Mouse (Mus musculus): Measurements from ENCODE around the gene Fnip2. TPM values are rescaled to one million over a fixed set of nuclear protein-coding genes. Genes with fewer than 3 reads are reported as not detected.

The Fnip2 gene
- polyA plus RNA-seq, 1 experiment, result 10.2 TPM

DNA sequence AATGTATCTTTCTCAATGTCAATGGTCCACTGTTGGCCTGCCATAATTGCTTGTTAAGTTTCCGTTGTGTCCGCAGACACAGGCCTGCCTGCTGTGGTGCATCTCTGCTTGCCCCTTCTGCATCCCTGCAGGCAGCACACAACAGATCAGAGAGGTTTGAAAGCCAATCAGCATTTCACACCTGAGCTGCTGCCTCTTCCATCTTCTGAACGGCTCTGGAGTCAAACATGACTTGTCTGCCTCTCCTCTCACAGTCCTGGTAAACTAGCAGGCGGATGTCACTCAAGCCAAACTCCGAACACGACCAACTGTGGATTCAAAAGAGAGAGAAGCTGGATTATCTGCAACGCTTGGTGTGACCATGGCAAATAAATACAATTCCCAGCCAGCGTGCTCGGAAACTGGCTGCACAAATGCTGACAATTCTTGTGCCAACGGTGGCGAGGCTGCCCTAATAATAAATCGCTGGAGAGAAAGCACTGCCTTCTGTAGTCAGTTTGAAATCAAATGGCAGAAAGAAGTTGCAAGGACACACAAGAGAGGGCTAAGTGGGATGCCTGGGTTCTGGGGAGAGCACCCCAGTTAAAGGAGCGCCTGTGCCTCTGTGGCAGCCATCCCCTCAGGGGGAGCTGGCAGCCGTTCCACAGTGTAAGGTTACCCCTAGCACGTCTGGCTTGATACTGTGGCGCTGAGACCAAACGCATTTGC is 49.6 kb downstream of the Fnip2 start:
- H3K27ac ChIP-seq (ENCODE audit: insufficient read depth, low read length), result no peak overlapping the region
- no peak overlapping the region for H3K4me3 ChIP-seq (ENCODE audit: insufficient read depth, low read length)
- TF ChIP-seq CTCF (IDR thresholded peaks at IDR 0.05; ENCODE audit: extremely low read depth, insufficient read depth, low read length), result no peak
- TF ChIP-seq POLR2A (IDR thresholded peaks at IDR 0.05; ENCODE audit: extremely low read depth, insufficient read depth, low read length), result no peak
- H3K4me1 ChIP-seq (ENCODE audit: control insufficient read depth, insufficient read depth, low read length), result no peaks in the 10 kb centered on the region

DNA sequence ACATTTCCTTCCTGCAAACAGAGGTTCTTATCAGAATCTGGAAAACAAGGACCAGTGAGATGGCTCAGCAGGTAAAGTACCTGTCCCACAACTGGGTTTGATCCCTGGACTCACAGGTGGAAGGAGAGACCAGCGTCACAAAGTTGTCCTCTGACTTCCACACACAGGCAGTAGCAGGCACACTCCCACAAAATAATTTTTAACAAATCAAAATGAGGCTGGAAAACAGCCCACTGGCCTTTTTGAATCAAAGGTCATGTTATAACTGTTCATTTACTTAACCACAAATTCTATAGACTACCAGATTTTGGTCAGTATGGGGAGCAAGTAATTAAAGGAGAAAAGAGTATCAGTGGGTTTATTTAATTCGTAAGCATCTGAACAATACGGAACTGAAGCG is 50.6 kb downstream of the Fnip2 start:
- Histone ChIP-seq H3K27ac (ENCODE audit: insufficient read depth, low read length) (no peak overlapping the region), H3K4me3 (ENCODE audit: insufficient read depth, low read length) (no peak overlapping the region), H3K4me1 (ENCODE audit: control insufficient read depth, insufficient read depth, low read length) (no peaks in the 10 kb centered on the region)
- TF ChIP-seq POLR2A (IDR thresholded peaks at IDR 0.05; ENCODE audit: extremely low read depth, insufficient read depth, low read length) (no peak), CTCF (IDR thresholded peaks at IDR 0.05; ENCODE audit: extremely low read depth, insufficient read depth, low read length) (no peak)

DNA sequence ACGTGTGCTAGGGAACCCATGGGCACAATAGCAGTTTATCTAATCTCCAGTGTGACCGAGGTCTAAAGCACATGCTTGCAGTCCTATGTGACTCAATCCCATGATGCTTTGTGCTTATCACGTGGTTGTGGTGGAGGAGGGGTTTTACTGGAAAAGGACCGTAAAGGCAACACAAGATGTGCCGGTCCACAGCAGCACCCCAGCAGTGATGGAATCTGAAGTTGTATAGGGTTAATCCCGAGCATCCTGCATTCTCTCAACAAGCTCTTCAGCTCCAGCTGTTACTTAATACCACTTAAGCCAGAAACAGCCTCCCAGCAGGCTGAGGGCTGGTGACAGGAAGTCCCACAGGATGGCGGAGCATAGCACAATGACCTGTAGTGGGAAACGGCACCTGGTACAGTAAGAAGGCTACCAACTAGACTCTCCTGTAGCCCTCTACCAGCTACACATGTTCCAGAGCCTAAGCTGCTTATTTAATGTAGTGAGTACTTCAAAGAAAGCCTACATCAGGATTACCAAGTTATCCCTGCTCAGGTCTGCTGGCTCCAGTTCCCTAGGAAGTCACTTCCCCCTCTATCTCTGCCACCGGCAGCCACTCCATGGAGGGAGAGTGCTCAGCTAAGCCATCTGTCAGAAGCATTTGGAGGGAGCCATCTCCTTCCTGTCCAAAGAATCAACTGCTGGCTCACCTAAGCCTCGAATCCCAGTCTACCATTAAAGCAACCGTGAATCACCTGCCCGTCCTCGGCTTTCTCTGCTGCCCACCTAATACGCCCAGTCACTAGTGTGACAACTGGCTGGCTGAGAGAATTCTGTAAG is 51.3 kb downstream of the Fnip2 start:
- H3K4me3 ChIP-seq (ENCODE audit: insufficient read depth, low read length), result no peak overlapping the region
- TF ChIP-seq POLR2A (IDR thresholded peaks at IDR 0.05; ENCODE audit: extremely low read depth, insufficient read depth, low read length) (no peak), CTCF (IDR thresholded peaks at IDR 0.05; ENCODE audit: extremely low read depth, insufficient read depth, low read length) (no peak)
- H3K4me1 ChIP-seq (ENCODE audit: control insufficient read depth, insufficient read depth, low read length), result no peaks in the 10 kb centered on the region
- no peak overlapping the region for H3K27ac ChIP-seq (ENCODE audit: insufficient read depth, low read length)

DNA sequence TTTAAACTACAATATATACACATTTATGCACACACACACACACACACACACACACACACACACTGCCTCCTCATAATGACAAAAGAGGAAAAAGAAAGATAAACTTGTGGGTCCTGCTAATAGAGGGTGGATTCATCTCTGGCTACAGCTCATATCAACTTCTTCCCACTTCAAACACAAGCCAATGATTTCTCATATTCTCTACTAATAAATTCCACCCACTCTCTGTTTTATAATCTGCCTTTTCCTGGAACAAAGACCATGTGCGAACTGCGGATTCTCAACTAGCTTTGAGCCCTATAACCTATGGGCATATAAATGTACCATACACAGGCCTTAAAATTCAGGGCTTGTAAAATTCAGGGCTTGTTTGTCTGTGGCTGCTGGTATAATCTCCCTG is 53.3 kb downstream of the Fnip2 start:
- H3K4me1 ChIP-seq (ENCODE audit: control insufficient read depth, insufficient read depth, low read length), result no peaks in the 10 kb centered on the region
- no peak overlapping the region for H3K27ac ChIP-seq (ENCODE audit: insufficient read depth, low read length)
- no peak overlapping the region for H3K4me3 ChIP-seq (ENCODE audit: insufficient read depth, low read length)
- TF ChIP-seq CTCF (IDR thresholded peaks at IDR 0.05; ENCODE audit: extremely low read depth, insufficient read depth, low read length) (no peak), POLR2A (IDR thresholded peaks at IDR 0.05; ENCODE audit: extremely low read depth, insufficient read depth, low read length) (no peak)

DNA sequence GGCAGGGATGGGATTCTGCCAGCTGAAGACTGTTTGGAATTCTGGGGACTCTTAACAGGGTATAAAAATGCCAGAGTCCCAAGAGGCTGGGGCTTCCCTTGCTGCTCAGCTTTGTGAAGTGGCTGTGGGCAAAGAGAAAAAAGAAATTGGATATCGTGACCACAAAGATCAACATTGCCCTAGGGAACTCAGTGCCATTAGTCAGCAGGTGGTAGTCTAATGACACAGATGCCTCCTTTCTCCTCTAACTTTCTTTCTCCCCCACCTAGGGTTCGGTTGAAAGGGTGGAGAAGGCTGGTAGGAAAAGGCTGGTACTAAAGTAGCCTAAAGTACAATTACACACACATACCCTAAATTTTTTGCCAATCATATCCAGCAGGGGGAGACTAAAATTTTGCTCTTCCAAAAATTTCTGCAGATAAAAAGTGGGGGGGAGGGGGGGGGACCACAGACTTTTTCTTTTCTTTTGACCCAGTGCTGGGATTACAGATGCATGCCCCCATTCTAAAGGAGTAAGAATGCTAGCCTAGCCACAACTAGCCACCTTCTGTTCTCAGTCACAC is 66.3 kb downstream of the Fnip2 start:
- no peak for TF ChIP-seq CTCF (IDR thresholded peaks at IDR 0.05; ENCODE audit: extremely low read depth, insufficient read depth, low read length)
- Histone ChIP-seq H3K27ac (ENCODE audit: insufficient read depth, low read length) (no peak overlapping the region), H3K4me1 (ENCODE audit: control insufficient read depth, insufficient read depth, low read length) (no peaks in the 10 kb centered on the region), H3K4me3 (ENCODE audit: insufficient read depth, low read length) (no peak overlapping the region)

DNA sequence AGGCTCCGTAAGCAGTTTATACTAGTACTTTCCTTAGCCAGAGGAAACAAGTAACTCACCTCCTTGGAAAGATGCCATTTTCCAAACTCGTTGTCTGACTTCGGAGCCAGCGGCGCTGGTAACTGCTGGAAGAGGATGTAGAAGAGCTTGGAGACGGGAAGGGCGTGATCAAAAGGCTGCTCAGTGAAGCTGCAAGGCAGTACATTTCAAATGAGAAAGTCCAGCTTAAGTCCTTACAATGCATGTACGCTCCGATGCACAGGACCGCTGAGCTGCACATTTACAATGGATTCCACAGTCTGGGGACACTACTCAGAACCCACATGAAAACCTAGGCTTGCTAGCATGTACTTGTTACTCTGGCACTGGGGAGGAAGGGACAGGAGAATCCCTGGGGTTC is 67.3 kb downstream of the Fnip2 start:
- H3K4me3 ChIP-seq (ENCODE audit: insufficient read depth, low read length), result no peak overlapping the region
- H3K27ac ChIP-seq (ENCODE audit: insufficient read depth, low read length), result no peak overlapping the region
- H3K4me1 ChIP-seq (ENCODE audit: control insufficient read depth, insufficient read depth, low read length), result no peaks in the 10 kb centered on the region
- no peak for TF ChIP-seq POLR2A (IDR thresholded peaks at IDR 0.05; ENCODE audit: extremely low read depth, insufficient read depth, low read length)

DNA sequence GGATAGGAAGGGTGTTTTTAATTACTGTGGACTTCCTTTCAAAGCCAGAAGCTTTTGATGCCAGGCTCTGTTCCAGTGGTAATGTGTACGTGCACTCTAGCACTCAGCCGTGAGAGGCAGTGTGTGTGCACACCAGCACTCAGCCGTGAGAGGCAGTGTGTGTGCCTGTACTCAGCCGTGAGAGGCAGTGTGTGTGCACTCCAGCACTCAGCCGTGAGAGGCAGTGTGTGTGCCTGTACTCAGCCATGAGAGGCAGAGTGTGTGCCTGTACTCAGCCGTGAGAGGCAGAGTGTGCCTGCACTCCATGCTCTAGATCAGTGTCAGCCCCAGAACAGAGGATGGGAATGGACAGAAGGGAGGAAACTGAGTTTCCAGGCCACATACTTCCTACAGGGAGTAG is 70.9 kb downstream of the Fnip2 start:
- no peak for TF ChIP-seq CTCF (IDR thresholded peaks at IDR 0.05; ENCODE audit: extremely low read depth, insufficient read depth, low read length)
- TF ChIP-seq POLR2A (IDR thresholded peaks at IDR 0.05; ENCODE audit: extremely low read depth, insufficient read depth, low read length), result no peak

DNA sequence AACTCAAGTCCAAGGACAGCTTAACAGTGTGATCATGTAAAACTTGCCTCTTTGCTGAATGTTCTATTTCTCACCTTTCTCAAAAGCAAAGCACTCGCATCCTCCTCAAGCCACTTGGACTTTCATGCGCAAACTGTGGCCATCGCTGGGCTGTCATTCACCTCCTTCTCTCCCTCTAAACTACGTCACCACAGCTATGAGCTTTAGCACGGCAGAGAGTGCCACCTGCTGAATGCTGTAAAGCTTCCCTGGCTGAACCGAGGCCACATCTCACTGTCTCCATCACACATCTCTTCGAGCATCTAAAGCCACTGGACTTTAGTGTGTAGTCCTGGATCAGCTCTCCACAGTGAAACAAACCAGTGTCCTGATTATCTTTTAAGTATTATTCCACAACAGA is 72.4 kb downstream of the Fnip2 start:
- Histone ChIP-seq H3K4me3 (ENCODE audit: insufficient read depth, low read length) (no peak overlapping the region), H3K27ac (ENCODE audit: insufficient read depth, low read length) (no peak overlapping the region), H3K4me1 (ENCODE audit: control insufficient read depth, insufficient read depth, low read length) (0 out of 2 replicates have a peak, but pooled peaks cover 1% of the 10 kb centered on the region)
- TF ChIP-seq CTCF (IDR thresholded peaks at IDR 0.05; ENCODE audit: extremely low read depth, insufficient read depth, low read length) (peak; percentile 81), POLR2A (IDR thresholded peaks at IDR 0.05; ENCODE audit: extremely low read depth, insufficient read depth, low read length) (no peak)

More for the DNA sequence above, 70.9 kb downstream of the Fnip2 start:
- H3K4me3 ChIP-seq (ENCODE audit: insufficient read depth, low read length), result no peak overlapping the region
- H3K27ac ChIP-seq (ENCODE audit: insufficient read depth, low read length), result no peak overlapping the region
- H3K4me1 ChIP-seq (ENCODE audit: control insufficient read depth, insufficient read depth, low read length), result 0 out of 2 replicates have a peak, but pooled peaks cover 1% of the 10 kb centered on the region

DNA sequence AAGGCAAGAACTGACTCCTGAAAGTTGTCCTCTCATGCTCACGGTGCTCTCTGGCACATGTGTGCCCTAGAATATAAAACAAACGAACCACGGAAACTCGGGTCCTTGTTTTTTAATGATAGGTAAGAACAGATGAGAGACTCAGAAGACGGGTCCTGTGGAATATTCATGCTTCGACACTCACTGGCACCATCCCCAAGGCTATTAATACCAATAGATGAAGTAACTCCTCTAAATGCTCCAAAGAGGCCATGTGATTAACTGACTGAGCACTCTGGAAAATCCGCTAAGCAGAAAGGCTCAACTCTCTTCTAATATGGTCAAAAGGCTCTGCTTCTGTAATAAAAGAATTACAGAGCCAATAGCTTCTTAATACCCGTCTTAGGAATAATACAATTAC is 73.6 kb downstream of the Fnip2 start:
- H3K4me1 ChIP-seq (ENCODE audit: control insufficient read depth, insufficient read depth, low read length), result 0 out of 2 replicates have a peak, but pooled peaks cover 1% of the 10 kb centered on the region
- H3K27ac ChIP-seq (ENCODE audit: insufficient read depth, low read length), result no peak overlapping the region
- H3K4me3 ChIP-seq (ENCODE audit: insufficient read depth, low read length), result no peak overlapping the region
- TF ChIP-seq POLR2A (IDR thresholded peaks at IDR 0.05; ENCODE audit: extremely low read depth, insufficient read depth, low read length) (no peak), CTCF (IDR thresholded peaks at IDR 0.05; ENCODE audit: extremely low read depth, insufficient read depth, low read length) (no peak)
